Mouse (Mus musculus) neural tube, embryonic 13.5 days (tissue): ENCODE results near the gene A4galt. TPM values are rescaled to one million over a fixed set of nuclear protein-coding genes. Genes with fewer than 3 reads are reported as not detected.
"Not testable (repeated sequence)": the region's sequence is repeated elsewhere in the genome, so short reads cannot be mapped to it uniquely, and the experiment has no call there.

Source experiments
- ATAC-seq: fragments of 200-750 bp; cut with Nextera tagmentation; 2 replicates; pipeline ENCODE4 v1.8.0; 2017; ENCODE audit warnings: low read depth, mild to moderate bottlenecking, moderate TSS enrichment, moderate library complexity
- H3K27ac ChIP-seq: fragments of 300-500 bp; sonication (generic); replicated peaks from 2 replicates; pipeline ENCODE4 v1.5.1; 2015; ENCODE audit warnings: moderate library complexity, mild to moderate bottlenecking, inconsistent platforms
- H3K27me3 ChIP-seq: fragments of 300-500 bp; sonication (generic); 2 replicates; pipeline ENCODE4 v1.6.1; 2015; ENCODE audit warnings: mild to moderate bottlenecking, inconsistent platforms
- H3K36me3 ChIP-seq: fragments of 300-500 bp; sonication (generic); 2 replicates; pipeline ENCODE4 v1.6.1; 2015; ENCODE audit warnings: mild to moderate bottlenecking, inconsistent platforms
- H3K4me1 ChIP-seq: fragments of 300-500 bp; sonication (generic); replicated peaks from 2 replicates; pipeline ENCODE4 v1.6.1; 2015; ENCODE audit warnings: inconsistent platforms
- H3K4me2 ChIP-seq: fragments of 300-500 bp; sonication (generic); 2 replicates; pipeline ENCODE4 v1.6.1; 2015; ENCODE audit warnings: inconsistent platforms, mild to moderate bottlenecking, moderate library complexity
- H3K4me3 ChIP-seq: fragments of 300-500 bp; sonication (generic); 2 replicates; pipeline ENCODE4 v1.5.1; 2015; ENCODE audit warnings: mild to moderate bottlenecking, inconsistent platforms
- H3K9ac ChIP-seq: fragments of 300-500 bp; sonication (generic); 2 replicates; pipeline ENCODE4 v1.6.1; 2015; ENCODE audit warnings: moderate library complexity, mild to moderate bottlenecking, inconsistent platforms
- H3K9me3 ChIP-seq: fragments of 300-500 bp; sonication (generic); 2 replicates; pipeline ENCODE4 v1.6.1; 2016; ENCODE audit warnings: inconsistent platforms
- WGBS: fragments of 180-500 bp; shearing (Covaris S2); methylation state at CpG from one replicate; pipeline ENCODE4 v1.1.7; 2015; 5-methylcytosine and 5-hydroxymethylcytosine counted together
- polyA plus RNA-seq: library from polyadenylated mRNA; unstranded; fragments of >200 nt; fragmentation: Nextera tagmentation; extraction: Ambion mirVana; gene quantifications from 2 replicates; pipeline ENCODE4 v1.2.1, GENCODE M21; 2015

A4galt gene
- polyA plus RNA-seq, 1 experiment from 2014 or later, result 3.5 TPM

DNA sequence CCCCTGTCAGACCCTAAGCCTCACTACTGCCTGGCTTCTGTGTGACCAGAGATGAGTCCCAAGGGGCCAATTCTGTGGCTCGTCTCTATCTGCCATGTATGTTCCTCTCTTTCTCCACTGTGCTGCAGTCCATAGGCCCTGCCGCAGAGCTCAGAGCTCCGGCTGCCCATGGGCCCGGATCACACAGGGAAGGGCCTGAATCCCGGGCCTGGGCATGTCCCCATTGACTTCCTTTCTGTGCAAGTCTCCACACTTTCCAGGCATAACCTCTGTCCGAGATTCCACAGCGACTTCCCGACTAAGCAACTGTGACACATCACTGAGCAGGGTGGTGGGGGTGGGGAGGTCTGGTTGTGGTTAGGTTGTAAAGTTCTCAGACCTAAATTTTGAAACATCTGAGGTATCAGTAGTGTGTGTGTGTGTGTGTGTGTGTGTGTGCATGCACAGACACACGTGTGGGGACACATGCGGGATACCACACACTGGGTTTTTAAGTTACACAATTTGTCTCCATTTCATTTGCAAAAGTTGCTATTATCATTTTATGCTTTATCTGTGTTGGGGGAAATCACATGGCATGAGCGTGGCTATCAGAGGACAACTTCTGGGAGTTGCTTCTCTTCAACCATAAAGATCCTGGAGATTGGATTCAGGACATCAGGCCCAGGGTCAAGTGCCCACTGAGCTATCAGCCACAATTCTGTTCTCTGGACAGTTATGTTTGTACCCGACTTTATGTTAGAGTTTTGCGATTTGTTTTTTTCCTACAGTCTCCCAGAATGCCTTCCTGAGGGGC is 40.9 kb upstream of the A4galt start:
- Histone ChIP-seq H3K4me1 (0 out of 2 replicates have a peak, but pooled peaks cover 3% of the 10 kb centered on the region), H3K27ac (no peak overlapping the region), H3K27me3 (no peaks in the 10 kb centered on the region), H3K9me3 (no peaks in the 10 kb centered on the region), H3K4me2 (no peak overlapping the region), H3K36me3 (no peaks in the 10 kb centered on the region), H3K4me3 (no peak overlapping the region), H3K9ac (no peak overlapping the region)
- ATAC-seq, result no peak
- 80% methylated on average over 13 of the region's 13 CpGs for WGBS

DNA sequence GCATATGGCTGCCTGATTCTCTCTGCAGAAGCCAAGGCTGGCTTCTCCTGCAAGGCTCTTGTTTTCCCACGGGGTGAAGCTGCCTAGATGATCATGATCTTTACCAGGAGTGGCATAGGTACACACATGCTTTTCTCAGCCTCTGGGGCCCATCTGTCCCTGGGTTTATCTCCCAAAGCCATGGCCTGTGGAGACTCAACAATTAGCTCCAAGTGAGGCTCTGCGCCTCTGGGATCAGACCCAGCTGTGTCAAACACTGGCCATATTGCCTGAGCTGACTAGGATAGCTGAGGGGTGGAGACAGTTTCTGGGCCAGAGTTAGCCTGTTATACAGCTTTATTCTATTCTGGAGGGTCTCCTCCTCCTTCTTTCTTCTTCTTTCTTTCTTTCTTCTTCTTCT is 39.3 kb upstream of the A4galt start:
- Histone ChIP-seq H3K9ac (no peak overlapping the region), H3K36me3 (no peaks in the 10 kb centered on the region), H3K4me3 (no peak overlapping the region), H3K27ac (no peak overlapping the region), H3K4me2 (no peak overlapping the region), H3K27me3 (no peaks in the 10 kb centered on the region), H3K9me3 (0 out of 2 replicates have a peak, but pooled peaks cover 4% of the 10 kb centered on the region), H3K4me1 (no peaks in the 10 kb centered on the region)
- 87% methylated on average over 2 of the region's 2 CpGs for WGBS
- no peak for ATAC-seq

DNA sequence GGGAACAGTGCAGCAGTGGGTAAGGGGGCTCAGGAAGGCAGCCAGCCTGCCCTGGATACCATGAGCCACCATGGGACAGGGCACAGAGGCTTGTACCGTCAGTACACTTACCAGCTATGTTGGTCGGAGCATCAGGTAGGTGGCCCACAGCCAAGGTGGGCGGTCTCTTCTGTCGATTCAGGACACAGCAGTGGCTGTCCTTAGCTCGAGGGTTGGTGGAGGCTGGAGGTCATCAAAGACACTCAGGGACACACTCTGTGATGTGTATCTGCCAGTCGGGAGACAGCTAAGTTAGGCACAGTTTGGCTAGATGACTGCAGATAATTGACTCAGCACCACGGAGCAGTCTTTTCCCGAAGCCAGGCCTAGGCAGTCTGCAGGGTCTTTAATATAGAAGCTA is 33.3 kb upstream of the A4galt start:
- H3K9me3 ChIP-seq, result 0 out of 2 replicates have a peak, but pooled peaks cover 4% of the 10 kb centered on the region
- no peaks in the 10 kb centered on the region for H3K4me1 ChIP-seq
- 83% methylated on average over 8 of the region's 8 CpGs for WGBS
- H3K27me3 ChIP-seq, result no peaks in the 10 kb centered on the region
- no peak overlapping the region for H3K4me3 ChIP-seq
- no peak for ATAC-seq
- no peaks in the 10 kb centered on the region for H3K36me3 ChIP-seq
- H3K9ac ChIP-seq, result no peak overlapping the region
- H3K27ac ChIP-seq, result no peak overlapping the region
- no peak overlapping the region for H3K4me2 ChIP-seq

DNA sequence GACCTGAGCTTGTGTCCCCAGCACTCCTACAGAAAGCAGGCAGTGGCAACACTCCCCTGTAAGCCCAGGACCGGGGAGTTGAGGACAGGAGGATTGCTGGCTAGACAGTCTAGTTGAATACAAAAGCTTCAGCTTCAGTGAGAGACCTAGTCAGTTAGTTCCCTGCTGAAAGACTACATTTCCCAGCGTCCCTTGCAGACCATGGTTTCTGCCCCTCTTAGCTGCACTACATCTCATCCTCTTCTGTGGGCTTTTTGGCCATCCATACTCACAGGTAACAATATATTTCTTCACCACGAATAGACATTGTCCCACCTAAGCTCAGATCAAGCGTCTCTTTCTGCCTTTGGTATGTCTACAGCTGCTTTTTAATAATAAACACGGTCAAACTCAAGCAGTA is 30.8 kb upstream of the A4galt start:
- 0 out of 2 replicates have a peak, but pooled peaks cover 4% of the 10 kb centered on the region for H3K9me3 ChIP-seq
- H3K4me1 ChIP-seq, result no peaks in the 10 kb centered on the region
- no peak overlapping the region for H3K4me3 ChIP-seq
- H3K36me3 ChIP-seq, result no peaks in the 10 kb centered on the region
- WGBS, result 71% methylated on average over 5 of the region's 5 CpGs
- H3K9ac ChIP-seq, result no peak overlapping the region
- ATAC-seq, result no peak
- no peak overlapping the region for H3K4me2 ChIP-seq
- H3K27me3 ChIP-seq, result no peaks in the 10 kb centered on the region
- H3K27ac ChIP-seq, result no peak overlapping the region

DNA sequence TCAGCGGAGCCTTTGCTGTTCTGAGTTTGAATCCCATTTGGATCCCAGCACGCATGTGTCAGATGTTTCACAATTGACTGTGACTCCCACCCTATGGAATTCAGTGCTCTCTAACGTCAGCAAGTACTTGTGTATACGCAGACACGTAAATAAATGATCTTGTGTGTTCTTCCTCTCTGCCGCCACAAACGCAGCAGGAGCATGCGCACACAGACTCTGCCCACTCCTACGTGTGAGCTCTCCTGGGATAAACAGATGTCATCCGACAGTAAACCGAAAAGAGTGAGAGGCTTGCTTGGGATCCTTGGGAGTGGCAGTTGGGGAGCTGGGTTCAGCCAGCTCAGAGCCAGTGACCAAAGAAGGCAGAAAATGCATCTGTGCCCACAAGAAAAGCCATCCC is 29.7 kb upstream of the A4galt start:
- H3K27me3 ChIP-seq, result no peaks in the 10 kb centered on the region
- H3K4me2 ChIP-seq, result no peak overlapping the region
- H3K4me3 ChIP-seq, result no peak overlapping the region
- 0 out of 2 replicates have a peak, but pooled peaks cover 1% of the 10 kb centered on the region for H3K9me3 ChIP-seq
- 76% methylated on average over 11 of the region's 11 CpGs for WGBS
- H3K4me1 ChIP-seq, result no peaks in the 10 kb centered on the region
- no peaks in the 10 kb centered on the region for H3K36me3 ChIP-seq
- no peak overlapping the region for H3K27ac ChIP-seq
- no peak for ATAC-seq
- H3K9ac ChIP-seq, result no peak overlapping the region

DNA sequence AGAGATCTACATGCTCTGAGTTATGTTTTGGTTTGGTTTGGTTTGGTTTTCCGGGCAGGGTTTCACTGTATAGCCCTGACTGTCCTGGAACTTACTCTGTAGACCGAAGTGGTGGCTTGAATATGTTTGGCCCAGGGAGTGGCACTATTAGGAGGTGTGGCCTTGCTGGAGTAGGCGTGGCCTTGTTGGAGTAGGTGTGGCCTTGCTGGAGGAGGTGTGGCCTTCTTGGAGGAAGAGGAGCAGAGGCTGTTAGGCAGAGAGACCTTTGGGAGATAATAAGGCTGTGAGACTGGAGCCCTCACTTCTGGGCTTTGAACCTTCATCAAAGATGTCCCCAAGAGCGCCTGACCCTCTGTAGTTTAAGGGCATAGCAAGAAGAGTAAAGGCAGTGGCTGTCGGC is 27.0 kb upstream of the A4galt start:
- Histone ChIP-seq H3K4me3 (no peak overlapping the region), H3K4me2 (no peak overlapping the region), H3K27me3 (no peaks in the 10 kb centered on the region), H3K27ac (no peak overlapping the region), H3K4me1 (no peaks in the 10 kb centered on the region), H3K36me3 (no peaks in the 10 kb centered on the region), H3K9me3 (no peaks in the 10 kb centered on the region), H3K9ac (no peak overlapping the region)
- no peak for ATAC-seq
- 88% methylated on average over 5 of the region's 5 CpGs for WGBS

DNA sequence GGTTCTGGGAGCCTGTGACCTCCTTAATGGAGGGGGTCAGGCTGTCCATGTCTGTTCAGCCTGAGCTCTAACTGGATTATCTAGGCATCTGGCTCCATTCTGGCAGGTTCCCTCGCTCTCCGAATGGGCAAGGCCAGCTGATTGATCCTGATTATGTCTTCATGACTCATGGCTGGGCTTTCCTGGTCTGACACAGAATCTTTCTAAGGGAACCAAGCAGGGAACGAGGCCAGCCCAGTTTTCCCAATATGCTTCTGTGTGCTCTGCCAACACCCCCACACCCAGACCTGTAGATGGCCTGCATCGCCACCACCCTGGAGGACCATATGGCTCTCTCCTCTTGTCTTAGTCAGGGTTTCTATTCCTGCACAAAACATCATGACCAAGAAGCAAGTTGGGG is 25.9 kb upstream of the A4galt start:
- Histone ChIP-seq H3K27me3 (no peaks in the 10 kb centered on the region), H3K9me3 (no peaks in the 10 kb centered on the region), H3K27ac (no peak overlapping the region), H3K9ac (no peak overlapping the region), H3K4me3 (no peak overlapping the region), H3K4me2 (no peak overlapping the region), H3K36me3 (no peaks in the 10 kb centered on the region), H3K4me1 (no peaks in the 10 kb centered on the region)
- no peak for ATAC-seq
- WGBS, result 89% methylated on average over 4 of the region's 4 CpGs

DNA sequence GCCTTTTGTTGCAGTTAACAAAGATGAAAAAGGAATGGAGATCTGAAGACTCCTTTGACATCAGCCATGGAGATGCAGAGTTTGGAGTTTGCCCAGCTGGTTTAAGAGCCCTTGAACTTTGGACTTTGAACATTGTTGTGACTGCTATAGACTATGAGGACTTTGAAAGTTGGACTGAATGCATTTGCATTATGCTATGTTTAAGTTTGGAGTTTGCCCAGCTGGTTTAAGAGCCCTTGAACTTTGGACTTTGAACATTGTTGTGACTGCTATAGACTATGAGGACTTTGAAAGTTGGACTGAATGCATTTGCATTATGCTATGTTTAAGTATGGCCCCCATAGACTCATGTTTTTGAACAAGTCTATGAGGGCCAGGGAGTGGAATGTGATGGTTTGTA is 22.7 kb upstream of the A4galt start:
- H3K4me2 ChIP-seq, H3K36me3 ChIP-seq, H3K4me3 ChIP-seq, H3K27me3 ChIP-seq, ATAC-seq, H3K27ac ChIP-seq, H3K4me1 ChIP-seq, H3K9me3 ChIP-seq, H3K9ac ChIP-seq: not testable (repeated sequence)

DNA sequence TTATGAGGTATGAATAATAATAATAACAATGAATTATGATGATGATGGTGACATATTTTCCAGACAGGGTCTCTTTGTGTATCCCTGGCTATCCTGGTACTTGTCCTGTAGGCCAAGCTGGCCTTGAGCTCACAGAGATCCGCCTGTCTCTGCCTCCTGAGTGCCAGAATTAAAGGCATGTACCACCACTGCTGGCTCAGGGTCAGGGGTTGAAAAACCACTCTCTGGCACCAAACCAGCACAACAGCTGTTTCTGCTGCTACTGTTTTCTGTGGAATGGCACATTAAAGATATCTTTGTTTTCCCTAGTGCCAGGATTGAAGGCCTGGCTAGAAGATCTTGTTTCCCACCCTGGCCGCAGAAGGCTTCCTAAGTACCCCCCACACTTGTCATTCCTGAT is 21.4 kb upstream of the A4galt start:
- Histone ChIP-seq H3K4me3 (no peak overlapping the region), H3K27me3 (no peaks in the 10 kb centered on the region), H3K4me2 (no peak overlapping the region), H3K9ac (no peak overlapping the region), H3K4me1 (no peaks in the 10 kb centered on the region), H3K9me3 (no peaks in the 10 kb centered on the region), H3K27ac (no peak overlapping the region), H3K36me3 (no peaks in the 10 kb centered on the region)
- ATAC-seq, result no peak
- WGBS, result 91% methylated on average over 2 of the region's 2 CpGs

DNA sequence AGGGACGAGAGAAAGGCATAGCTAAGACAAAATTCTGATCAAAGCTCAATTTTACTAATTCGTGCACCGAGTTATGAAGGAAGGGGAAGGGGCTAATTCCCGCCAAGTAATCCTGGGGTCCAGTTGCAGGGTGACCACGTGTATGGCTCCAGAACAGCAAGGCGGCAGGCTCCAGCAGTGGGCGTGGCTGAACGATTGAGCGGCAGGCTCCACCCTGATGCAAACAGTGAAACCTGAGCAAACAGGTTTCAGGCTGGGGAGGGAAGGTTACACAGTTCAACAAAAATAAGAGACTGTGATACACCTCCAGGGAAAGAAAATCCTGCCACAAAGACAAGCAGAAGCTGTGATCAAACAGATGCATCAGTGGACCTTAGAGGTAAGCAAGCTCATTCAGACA is 19.6 kb upstream of the A4galt start:
- H3K27me3 ChIP-seq, H3K9ac ChIP-seq, H3K4me3 ChIP-seq, H3K4me1 ChIP-seq, H3K36me3 ChIP-seq, ATAC-seq, H3K9me3 ChIP-seq, H3K4me2 ChIP-seq, H3K27ac ChIP-seq: not testable (repeated sequence)
- WGBS, result 39% methylated on average over 9 of the region's 9 CpGs

DNA sequence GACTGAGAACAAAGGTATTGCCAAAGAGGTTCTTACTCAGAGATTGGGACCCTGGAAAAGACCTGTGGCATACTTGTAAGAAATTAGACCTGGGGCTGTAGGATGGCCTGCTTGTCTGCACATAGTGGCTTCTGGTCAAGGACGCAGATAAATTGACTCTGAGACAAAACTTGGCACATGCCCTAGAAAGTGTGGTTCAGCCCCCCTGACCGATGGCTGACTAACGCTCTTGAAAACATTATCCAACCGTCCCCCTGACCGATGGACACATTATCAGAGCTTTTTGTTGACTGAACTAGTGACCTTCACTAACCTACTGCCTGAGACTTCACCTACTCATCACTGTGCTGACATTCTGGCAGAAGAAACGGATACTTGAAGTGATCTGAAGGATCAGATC is 18.4 kb upstream of the A4galt start:
- H3K27me3 ChIP-seq, H3K36me3 ChIP-seq, ATAC-seq, H3K4me1 ChIP-seq, H3K9me3 ChIP-seq, H3K4me2 ChIP-seq, H3K9ac ChIP-seq, H3K4me3 ChIP-seq, H3K27ac ChIP-seq: not testable (repeated sequence)
- 86% methylated on average over 6 of the region's 6 CpGs for WGBS

DNA sequence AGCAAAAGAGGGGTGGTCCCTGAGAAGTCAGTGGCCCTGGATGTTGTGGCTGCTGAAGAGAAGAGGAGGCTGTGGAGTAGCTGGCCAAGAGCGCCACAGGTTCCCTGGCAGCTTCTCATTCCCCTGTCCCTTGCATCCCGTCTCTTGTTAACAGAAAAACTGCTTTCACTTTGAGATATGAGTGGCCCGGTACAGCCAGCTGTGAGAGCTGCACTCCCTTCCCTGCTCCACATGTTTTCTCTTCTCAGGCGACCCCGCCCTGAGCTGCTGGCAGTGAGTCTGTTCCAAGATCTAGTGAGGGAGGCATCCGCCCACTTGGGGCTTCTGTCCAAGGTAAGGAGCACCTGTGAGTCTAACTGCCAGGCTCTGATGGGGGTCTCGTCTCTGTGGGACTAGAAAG is 16.9 kb upstream of the A4galt start:
- not testable (repeated sequence) for H3K4me3 ChIP-seq, ATAC-seq, H3K4me2 ChIP-seq, H3K36me3 ChIP-seq, H3K9me3 ChIP-seq, H3K9ac ChIP-seq, H3K4me1 ChIP-seq, H3K27ac ChIP-seq, H3K27me3 ChIP-seq
- 70% methylated on average over 7 of the region's 7 CpGs for WGBS

DNA sequence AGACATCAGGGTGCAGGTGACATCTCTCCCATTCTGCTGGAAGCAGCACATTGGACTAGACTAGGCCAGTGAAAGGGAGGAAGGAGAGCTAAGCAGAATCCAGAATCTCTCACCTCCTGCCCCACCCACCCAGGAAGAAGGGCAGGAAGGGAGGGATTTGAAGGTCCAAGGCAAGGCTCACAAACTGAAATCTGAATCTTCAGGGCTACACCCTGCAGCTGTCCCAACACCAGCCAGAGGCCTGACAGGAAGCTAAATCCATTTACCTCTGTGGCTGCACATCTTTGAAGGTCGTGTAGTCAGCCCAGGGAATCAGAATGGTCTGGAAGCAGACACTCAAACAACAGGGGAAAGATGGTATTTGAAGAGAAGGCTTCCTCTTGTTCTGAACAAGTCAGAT is 13.7 kb upstream of the A4galt start:
- no peaks in the 10 kb centered on the region for H3K9me3 ChIP-seq
- H3K27me3 ChIP-seq, result 0 out of 2 replicates have a peak, but pooled peaks cover 2% of the 10 kb centered on the region
- ATAC-seq, result no peak
- H3K27ac ChIP-seq, result no peak overlapping the region
- no peaks in the 10 kb centered on the region for H3K36me3 ChIP-seq
- 21% methylated on average over 1 of the region's 1 CpGs for WGBS
- no peak overlapping the region for H3K9ac ChIP-seq
- no peak overlapping the region for H3K4me3 ChIP-seq
- H3K4me1 ChIP-seq, result no peaks in the 10 kb centered on the region
- no peak overlapping the region for H3K4me2 ChIP-seq
